Mouse (Mus musculus) intestine, postnatal 0 days (tissue): ENCODE measurements at regions not wholly inside any gene's neighbourhood (a gene's known extent, or its start where the extent isn't known, plus 50 kb on each side); places are given as distances from the start of the nearest gene placed in this dataset.
A peak's percentile ranks its signal among the peaks of the same experiment; 100 is the strongest.

ENCODE experiments used
- ATAC-seq: fragments of 200-750 bp; cut with Nextera tagmentation; 2 replicates; pipeline ENCODE4 v1.8.0; 2017; ENCODE audit warnings: mild to moderate bottlenecking, moderate TSS enrichment, moderate library complexity
- H3K27ac ChIP-seq: fragments of 300-500 bp; sonication (generic); 2 replicates; pipeline ENCODE4 v1.5.1; 2014; ENCODE audit warnings: mild to moderate bottlenecking, low read depth, low read length, moderate library complexity
- H3K27me3 ChIP-seq: fragments of 300-500 bp; sonication (generic); replicated peaks from 2 replicates; pipeline ENCODE4 v1.6.1; 2014; ENCODE audit warnings: low read length, mixed read lengths; ENCODE audit not compliant: control insufficient read depth, insufficient read depth
- H3K36me3 ChIP-seq: fragments of 300-500 bp; sonication (generic); 2 replicates; pipeline ENCODE4 v1.6.1; 2014; ENCODE audit warnings: mild to moderate bottlenecking, moderate library complexity; ENCODE audit not compliant: control insufficient read depth, insufficient read depth
- H3K4me1 ChIP-seq: fragments of 300-500 bp; sonication (generic); replicated peaks from 2 replicates; pipeline ENCODE4 v1.6.1; 2014; ENCODE audit warnings: antibody characterized with exemption, low read length, mixed read lengths; ENCODE audit not compliant: control insufficient read depth, insufficient read depth
- H3K4me2 ChIP-seq: fragments of 300-500 bp; sonication (generic); replicated peaks from 2 replicates; pipeline ENCODE4 v1.6.1; 2014; ENCODE audit warnings: low read depth, mild to moderate bottlenecking, moderate library complexity
- H3K4me3 ChIP-seq: fragments of 300-500 bp; sonication (generic); 2 replicates; pipeline ENCODE4 v1.5.1; 2014; ENCODE audit warnings: low read depth, low read length
- H3K9ac ChIP-seq: fragments of 300-500 bp; sonication (generic); 2 replicates; pipeline ENCODE4 v1.6.1; 2014; ENCODE audit warnings: mild to moderate bottlenecking, low read depth, low read length
- H3K9me3 ChIP-seq: fragments of 300-500 bp; sonication (generic); 2 replicates; pipeline ENCODE4 v1.6.1; 2016; ENCODE audit warnings: mixed run types; ENCODE audit not compliant: control insufficient read depth
- CTCF ChIP-seq: sonication (generic); IDR thresholded peaks from 2 replicates; pipeline ENCODE4 v1.5.1; 2016; ENCODE audit warnings: low read depth, mild to moderate bottlenecking, control low read depth, antibody characterized with exemption, moderate library complexity
- WGBS: fragments of 180-500 bp; shearing (Covaris S2); extraction: QIAGEN DNeasy Blood & Tissue Kit; methylation state at CpG from one replicate; pipeline ENCODE4 v1.1.7; 2014; 5-methylcytosine and 5-hydroxymethylcytosine counted together

DNA sequence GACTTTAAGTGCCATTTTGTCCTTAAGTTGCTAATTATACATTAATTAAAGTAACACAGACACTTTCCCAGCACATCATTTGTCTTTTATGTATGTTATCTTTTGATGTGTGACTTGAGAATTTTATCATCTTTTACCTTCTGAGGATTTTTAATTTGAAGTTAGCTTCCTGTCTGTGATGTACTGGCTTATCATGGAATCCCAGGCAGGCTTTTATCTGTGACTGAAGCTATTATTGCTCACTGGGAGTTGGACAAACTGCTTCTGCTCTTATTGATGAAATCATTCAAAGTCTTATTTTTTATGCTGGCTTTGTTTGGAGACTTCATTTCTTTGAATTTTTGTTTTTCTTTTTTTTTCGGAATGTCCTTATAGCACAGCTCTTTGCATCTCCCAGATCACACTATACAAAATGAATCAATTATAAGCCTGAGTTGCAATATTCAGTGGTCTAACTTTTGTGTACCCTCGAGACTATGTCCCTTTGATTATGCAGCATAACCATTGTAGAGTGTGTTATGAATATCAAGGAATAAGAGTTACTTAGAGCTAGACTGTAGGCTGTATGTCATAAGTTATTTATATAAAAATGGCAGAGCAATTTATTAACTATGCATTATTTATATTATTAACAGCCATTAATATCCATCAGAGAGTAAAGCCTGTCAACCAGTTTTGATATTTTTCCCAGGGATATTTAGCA, 494.1 kb downstream of the Hao1 start:
- ATAC-seq: no peak
- H3K4me2 ChIP-seq: no peak overlapping the region
- H3K36me3 ChIP-seq: no peaks in the 10 kb centered on the region
- no peak for TF ChIP-seq CTCF
- no peak overlapping the region for H3K9ac ChIP-seq
- WGBS: 71% methylated on average over 2 of the region's 2 CpGs
- H3K4me1 ChIP-seq: no peaks in the 10 kb centered on the region
- H3K27me3 ChIP-seq: no peaks in the 10 kb centered on the region
- no peak overlapping the region for H3K27ac ChIP-seq
- H3K9me3 ChIP-seq: no peaks in the 10 kb centered on the region
- no peak overlapping the region for H3K4me3 ChIP-seq

DNA sequence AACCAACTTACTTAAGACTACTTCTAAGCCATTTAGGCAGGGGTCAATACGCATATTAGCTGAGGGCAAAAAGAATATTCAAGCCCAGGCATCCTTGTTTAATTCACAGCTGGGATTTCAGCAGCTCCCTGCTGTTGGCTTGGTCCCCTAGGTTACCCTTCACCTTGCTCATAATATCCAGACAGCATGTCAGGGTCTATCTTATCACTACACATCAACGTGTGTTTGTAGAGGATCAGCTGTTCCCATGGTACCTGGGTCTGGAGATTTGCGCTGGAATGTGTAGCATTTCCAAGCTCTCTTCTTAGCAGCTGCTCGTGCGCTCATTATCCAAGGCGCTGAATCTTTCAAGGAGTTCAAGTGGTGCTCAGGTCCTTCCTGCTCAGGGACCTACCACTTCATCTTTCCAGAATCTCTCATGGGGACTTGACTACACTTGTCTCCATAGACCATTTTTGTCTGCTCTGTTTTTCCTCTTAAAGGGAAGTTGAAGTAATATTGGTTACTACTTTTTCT, 484.5 kb downstream of the Bmp2 start:
- Histone ChIP-seq H3K4me1 (no peaks in the 10 kb centered on the region), H3K27me3 (no peaks in the 10 kb centered on the region), H3K36me3 (no peaks in the 10 kb centered on the region), H3K9me3 (no peaks in the 10 kb centered on the region), H3K4me2 (no peak overlapping the region), H3K9ac (no peak overlapping the region), H3K27ac (no peak overlapping the region), H3K4me3 (no peak overlapping the region)
- TF ChIP-seq CTCF: no peak
- ATAC-seq: no peak
- WGBS: 42% methylated on average over 6 of the region's 6 CpGs

DNA sequence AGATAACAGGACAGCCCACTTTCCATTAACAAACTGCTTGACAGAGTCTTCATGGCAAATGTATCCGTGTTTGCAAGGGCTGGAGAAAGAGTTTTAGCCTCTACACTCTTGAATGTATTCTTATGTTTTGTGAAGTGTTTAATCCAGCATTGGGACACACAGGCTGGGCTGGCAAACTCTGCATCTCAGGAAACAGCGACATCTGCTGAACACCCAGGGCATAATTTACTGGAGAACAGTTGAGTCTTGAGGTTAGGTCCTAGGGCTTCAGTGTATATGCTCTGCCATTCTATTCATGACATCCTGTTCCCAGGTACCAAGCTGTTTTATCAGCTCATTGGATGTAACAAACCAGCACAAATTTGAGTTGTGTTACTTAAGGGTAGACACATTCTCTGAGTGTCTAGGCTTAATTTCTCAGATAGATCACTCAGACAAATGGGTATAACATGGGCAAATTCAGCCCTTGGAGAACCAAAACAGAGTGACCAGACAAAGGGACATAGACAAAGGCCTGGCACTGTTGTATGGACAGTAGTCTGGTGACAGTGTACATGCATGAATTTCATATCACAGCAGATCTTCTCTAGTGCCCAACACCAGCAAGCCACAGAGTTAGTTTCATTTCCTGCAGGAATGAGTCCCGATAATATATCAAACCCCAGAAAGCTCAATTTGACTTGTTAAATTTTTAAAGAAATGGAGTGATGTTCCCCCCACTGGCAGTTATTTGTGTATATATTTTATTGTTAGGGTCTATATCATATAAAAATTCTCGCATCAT, 477.9 kb downstream of the Bmp2 start:
- peak; percentile 74 for TF ChIP-seq CTCF
- H3K9me3 ChIP-seq: no peaks in the 10 kb centered on the region
- H3K4me3 ChIP-seq: no peak overlapping the region
- whole genome bisulfite sequencing: 65% methylated on average over 4 of the region's 4 CpGs
- ATAC-seq: no peak
- H3K27me3 ChIP-seq: no peaks in the 10 kb centered on the region
- H3K36me3 ChIP-seq: no peaks in the 10 kb centered on the region
- H3K9ac ChIP-seq: no peak overlapping the region
- no peak overlapping the region for H3K4me2 ChIP-seq
- no peak overlapping the region for H3K27ac ChIP-seq
- no peaks in the 10 kb centered on the region for H3K4me1 ChIP-seq

DNA sequence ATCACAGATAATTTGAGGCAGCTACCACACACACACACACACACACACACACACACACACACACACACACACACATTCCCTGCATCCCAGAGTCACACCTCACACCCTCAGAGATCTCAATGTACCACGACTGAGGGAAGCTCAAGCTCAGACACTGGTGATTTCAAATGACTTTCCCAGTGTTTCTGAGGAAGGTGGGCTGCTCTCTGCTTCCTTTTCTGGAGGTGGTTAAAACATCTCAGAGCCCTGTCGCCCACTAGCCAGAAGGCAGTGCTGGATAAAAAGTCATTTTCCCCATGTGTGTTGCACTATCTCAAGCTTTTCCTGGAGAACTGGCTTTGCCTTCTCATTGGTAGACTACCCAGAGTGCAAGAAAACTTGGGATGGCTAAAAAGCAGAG, 477.2 kb downstream of the Bmp2 start:
- no peak overlapping the region for H3K27ac ChIP-seq
- H3K4me3 ChIP-seq: no peak overlapping the region
- no peak overlapping the region for H3K9ac ChIP-seq
- TF ChIP-seq CTCF: no peak
- 79% methylated on average over 2 of the region's 2 CpGs for WGBS
- no peaks in the 10 kb centered on the region for H3K9me3 ChIP-seq
- no peak for ATAC-seq
- H3K4me1 ChIP-seq: no peaks in the 10 kb centered on the region
- H3K27me3 ChIP-seq: no peaks in the 10 kb centered on the region
- H3K36me3 ChIP-seq: no peaks in the 10 kb centered on the region
- no peak overlapping the region for H3K4me2 ChIP-seq

DNA sequence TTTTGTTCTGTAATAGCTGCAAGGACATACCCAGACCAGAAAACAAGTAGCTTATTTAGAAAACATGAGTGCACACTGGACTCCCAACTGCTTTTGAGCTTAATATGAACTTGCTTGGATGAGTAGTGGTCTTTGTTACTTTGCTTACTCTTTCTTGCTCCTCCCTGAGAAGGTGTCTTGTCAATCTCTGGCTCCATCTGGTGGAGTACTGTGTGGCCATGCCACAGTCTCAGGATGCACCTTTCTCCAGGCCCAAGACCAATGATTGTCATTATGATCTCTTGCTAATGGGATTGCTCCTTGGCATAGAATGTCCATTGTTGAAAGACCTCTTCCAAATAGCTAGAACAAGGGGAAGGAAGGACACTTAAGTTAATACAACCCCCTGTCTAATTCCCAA, 465.1 kb downstream of the Bmp2 start:
- Histone ChIP-seq H3K4me3 (no peak overlapping the region), H3K9me3 (no peaks in the 10 kb centered on the region), H3K4me2 (no peak overlapping the region), H3K9ac (no peak overlapping the region), H3K27ac (no peak overlapping the region), H3K36me3 (no peaks in the 10 kb centered on the region), H3K27me3 (no peaks in the 10 kb centered on the region), H3K4me1 (no peaks in the 10 kb centered on the region)
- TF ChIP-seq CTCF: peak; percentile 87
- ATAC-seq: no peak

DNA sequence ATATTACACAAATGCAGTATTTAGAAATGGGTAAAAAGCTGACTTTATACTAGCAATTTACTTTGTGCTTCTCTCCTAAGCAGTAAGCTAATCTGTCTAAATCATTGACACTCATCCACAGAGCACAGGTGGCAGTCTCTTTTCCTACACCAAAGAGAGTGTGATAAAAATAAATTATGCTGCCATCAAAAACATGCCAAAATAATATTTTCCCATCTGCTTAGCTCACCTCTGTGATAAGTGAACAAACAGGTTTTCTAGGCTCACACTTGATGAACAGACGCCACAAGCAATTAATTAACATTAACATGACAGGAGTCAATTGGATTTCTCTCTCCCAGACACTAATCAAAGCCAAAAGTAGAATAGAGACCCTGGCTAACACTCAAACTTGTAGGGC, 451.2 kb downstream of the Bmp2 start:
- no peaks in the 10 kb centered on the region for H3K4me1 ChIP-seq
- no peak overlapping the region for H3K9ac ChIP-seq
- H3K4me2 ChIP-seq: no peak overlapping the region
- no peak for TF ChIP-seq CTCF
- H3K27me3 ChIP-seq: no peaks in the 10 kb centered on the region
- H3K27ac ChIP-seq: no peak overlapping the region
- 46% methylated on average over 1 of the region's 1 CpGs for WGBS
- no peak overlapping the region for H3K4me3 ChIP-seq
- no peaks in the 10 kb centered on the region for H3K9me3 ChIP-seq
- no peak for ATAC-seq
- H3K36me3 ChIP-seq: no peaks in the 10 kb centered on the region
